8 mouse cellular contexts compared by ENCODE assay signal in genomic region chr11:94936851-94937295, GRCm38 (mm10). TPM values are rescaled to one million over a fixed set of nuclear protein-coding genes. Genes with fewer than 3 reads are reported as not detected.
DNase-seq lines count a peak whose midpoint lies in the region; TF ChIP-seq lines count a peak whose summit lies in the region.

No protein-coding gene starts in this region.

- TF ChIP-seq CTCF in cortical plate, adult 2 months (IDR thresholded peaks at IDR 0.05; ENCODE audit: extremely low read depth, insufficient read depth, low read length) = peak; percentile 78

- no peaks in the 10 kb centered on the region for H3K9me3 ChIP-seq in megakaryocyte, embryonic 14.5 days

- H3K4me3 ChIP-seq in cortical plate, adult 2 months (ENCODE audit: insufficient read depth, low read length) = no peak overlapping the region
- H3K4me3 ChIP-seq in megakaryocyte, embryonic 14.5 days (replicated peaks) = peak overlapping the region; percentile 88

- DNase-seq in adrenal gland, adult (ENCODE audit: inconsistent age in 2 of 2, low spot score in 1 of 2) = peak; percentile 85 to 97
- peak; percentile 87 for DNase-seq in gastrocnemius, postnatal 10 days
- peak; percentile 95 for DNase-seq in induced T-regulatory cell, adult 2 months (ENCODE audit: low read depth)
- DNase-seq in left cerebral cortex, adult 8-10 months (ENCODE audit: low spot score in 2 of 2) = peak; percentile 50 to 81
- DNase-seq in right cerebral cortex, adult 2 months (ENCODE audit: low spot score in 2 of 2) = peak; percentile 89 to 91
- peak; percentile 88 for DNase-seq in urinary bladder, postnatal 25 days (ENCODE audit: low spot score)

- H3K36me3 ChIP-seq in megakaryocyte, embryonic 14.5 days (replicated peaks; ENCODE audit: low read length) = no peaks in the 10 kb centered on the region

- peaks cover 3% of the 10 kb centered on the region; the same call in 1 of the 2 replicates for H3K4me1 ChIP-seq in cortical plate, adult 2 months (ENCODE audit: control insufficient read depth, insufficient read depth, low read length)
- H3K4me1 ChIP-seq in megakaryocyte, embryonic 14.5 days = peaks cover 29% of the 10 kb centered on the region

- no peak overlapping the region for H3K27ac ChIP-seq in cortical plate, adult 2 months (ENCODE audit: insufficient read depth, low read length)

- TF ChIP-seq POLR2A in cortical plate, adult 2 months (IDR thresholded peaks at IDR 0.05; ENCODE audit: extremely low read depth, insufficient read depth, low read length) = no peak

- peaks cover 87% of the 10 kb centered on the region for H3K27me3 ChIP-seq in megakaryocyte, embryonic 14.5 days (replicated peaks)

RNA-seq across cellular contexts. Expression of gene Col1a1, which starts 0.8 kb away (rescaled TPM):
- polyA plus RNA-seq in cortical plate, adult 2 months (2012; rRNA removed) = 4.3 and 4.9 TPM in 2 replicates
- total RNA-seq in gastrocnemius, postnatal 10 days (2021) = 1,000 to 10,000 TPM; 5,070 to 7,999 TPM
- 10 to 100 TPM in 1 of 4 experiments, 1 to 10 TPM in 3; 7.0 to 10.2 (median 8.0) TPM for total RNA-seq in left cerebral cortex, adult 8-10 months (2022)
- not detected in 2 replicates for polyA plus RNA-seq in megakaryocyte, embryonic 14.5 days (2012; ENCODE audit: insufficient read depth, low replicate concordance)

RNA-seq across cellular contexts. Expression of gene Hils1, which starts 30.5 kb away (rescaled TPM):
- polyA plus RNA-seq in cortical plate, adult 2 months (2012; rRNA removed) = not detected in 2 replicates
- not detected for total RNA-seq in gastrocnemius, postnatal 10 days (2021)
- not detected for total RNA-seq in left cerebral cortex, adult 8-10 months (2022)
- polyA plus RNA-seq in megakaryocyte, embryonic 14.5 days (2012; ENCODE audit: insufficient read depth, low replicate concordance) = not detected in 2 replicates

RNA-seq across cellular contexts. Expression of gene Sgca, which starts 39.3 kb away (rescaled TPM):
- polyA plus RNA-seq in cortical plate, adult 2 months (2012; rRNA removed) = 1.6 and 1.8 TPM in 2 replicates
- 100 to 1,000 TPM; 185 to 194 TPM for total RNA-seq in gastrocnemius, postnatal 10 days (2021)
- total RNA-seq in left cerebral cortex, adult 8-10 months (2022) = under 1 TPM in 3 of 4 experiments, not detected in 1; 0.23 to 0.48 (median 0.25) TPM
- polyA plus RNA-seq in megakaryocyte, embryonic 14.5 days (2012; ENCODE audit: insufficient read depth, low replicate concordance) = 0.51 TPM in 1 of 2 replicates, not detected in the other

RNA-seq across cellular contexts. Expression of gene Ppp1r9b, which starts 54.0 kb away (rescaled TPM):
- 284 and 326 TPM in 2 replicates for polyA plus RNA-seq in cortical plate, adult 2 months (2012; rRNA removed)
- 10 to 100 TPM; 46.8 to 54.9 TPM for total RNA-seq in gastrocnemius, postnatal 10 days (2021)
- 100 to 1,000 TPM; 708 to 774 (median 713) TPM for total RNA-seq in left cerebral cortex, adult 8-10 months (2022)
- 211 and 280 TPM in 2 replicates for polyA plus RNA-seq in megakaryocyte, embryonic 14.5 days (2012; ENCODE audit: insufficient read depth, low replicate concordance)

Comparison
In these comparisons a context has a peak if more than half of its experiments do, and no peak if none do; other contexts are left out.
1. RNA of gene Col1a1, which starts 0.8 kb away (total RNA-seq): 5,070 to 7,999 TPM in gastrocnemius, postnatal 10 days; 7.0 to 10.2 TPM in left cerebral cortex, adult 8-10 months; every median in the first group is over 100 times any median in the second.
2. RNA of gene Sgca, which starts 39.3 kb away (total RNA-seq): 185 to 194 TPM in gastrocnemius, postnatal 10 days; 0.23 to 0.48 TPM in left cerebral cortex, adult 8-10 months; every median in the first group is over 100 times any median in the second.
3. Peak in every context shown above with its lines, with median percentiles within 50 percentile points of each other: DNase-seq.